Mouse (Mus musculus) forebrain, embryonic 15.5 days (tissue): Measurements from ENCODE around the gene Tmem198. TPM values are rescaled to one million over a fixed set of nuclear protein-coding genes. Genes with fewer than 3 reads are reported as not detected.

Source experiments
- ATAC-seq: fragments of 200-750 bp; cut with Nextera tagmentation; replicated peaks from 2 replicates; pipeline ENCODE4 v1.8.0; 2017; ENCODE audit warnings: mild to moderate bottlenecking, moderate TSS enrichment, moderate library complexity
- H3K27ac ChIP-seq: fragments of 300-500 bp; sonication (generic); replicated peaks from 2 replicates; pipeline ENCODE4 v1.5.1; 2015; ENCODE audit warnings: mild to moderate bottlenecking, inconsistent platforms
- H3K27me3 ChIP-seq: fragments of 300-500 bp; sonication (generic); 2 replicates; pipeline ENCODE4 v1.6.1; 2015; ENCODE audit warnings: inconsistent platforms
- H3K36me3 ChIP-seq: fragments of 300-500 bp; sonication (generic); 2 replicates; pipeline ENCODE4 v1.6.1; 2015; ENCODE audit warnings: mild to moderate bottlenecking, inconsistent platforms
- H3K4me1 ChIP-seq: fragments of 300-500 bp; sonication (generic); 2 replicates; pipeline ENCODE4 v1.6.1; 2015; ENCODE audit warnings: inconsistent platforms
- H3K4me2 ChIP-seq: fragments of 300-500 bp; sonication (generic); replicated peaks from 2 replicates; pipeline ENCODE4 v1.6.1; 2015; ENCODE audit warnings: mild to moderate bottlenecking, inconsistent platforms
- H3K4me3 ChIP-seq: fragments of 300-500 bp; sonication (generic); 2 replicates; pipeline ENCODE4 v1.5.1; 2015; ENCODE audit warnings: mild to moderate bottlenecking, inconsistent platforms
- H3K9ac ChIP-seq: fragments of 300-500 bp; sonication (generic); replicated peaks from 2 replicates; pipeline ENCODE4 v1.6.1; 2015; ENCODE audit warnings: mild to moderate bottlenecking, inconsistent platforms
- H3K9me3 ChIP-seq: fragments of 300-500 bp; sonication (generic); 2 replicates; pipeline ENCODE4 v1.6.1; 2016; ENCODE audit warnings: inconsistent platforms
- WGBS: fragments of 180-500 bp; shearing (Covaris S2); methylation state at CpG from one replicate; pipeline ENCODE4 v1.1.7; 2015; ENCODE audit warnings: mixed read lengths; 5-methylcytosine and 5-hydroxymethylcytosine counted together
- polyA plus RNA-seq: library from polyadenylated mRNA; unstranded; fragments of >200 nt; fragmentation: Nextera tagmentation; extraction: Ambion mirVana; gene quantifications from 2 replicates; pipeline ENCODE4 v1.2.1, GENCODE M21; 2015

Gene Tmem198
- polyA plus RNA-seq, 1 experiment from 2014 or later, result 53.4 TPM

DNA sequence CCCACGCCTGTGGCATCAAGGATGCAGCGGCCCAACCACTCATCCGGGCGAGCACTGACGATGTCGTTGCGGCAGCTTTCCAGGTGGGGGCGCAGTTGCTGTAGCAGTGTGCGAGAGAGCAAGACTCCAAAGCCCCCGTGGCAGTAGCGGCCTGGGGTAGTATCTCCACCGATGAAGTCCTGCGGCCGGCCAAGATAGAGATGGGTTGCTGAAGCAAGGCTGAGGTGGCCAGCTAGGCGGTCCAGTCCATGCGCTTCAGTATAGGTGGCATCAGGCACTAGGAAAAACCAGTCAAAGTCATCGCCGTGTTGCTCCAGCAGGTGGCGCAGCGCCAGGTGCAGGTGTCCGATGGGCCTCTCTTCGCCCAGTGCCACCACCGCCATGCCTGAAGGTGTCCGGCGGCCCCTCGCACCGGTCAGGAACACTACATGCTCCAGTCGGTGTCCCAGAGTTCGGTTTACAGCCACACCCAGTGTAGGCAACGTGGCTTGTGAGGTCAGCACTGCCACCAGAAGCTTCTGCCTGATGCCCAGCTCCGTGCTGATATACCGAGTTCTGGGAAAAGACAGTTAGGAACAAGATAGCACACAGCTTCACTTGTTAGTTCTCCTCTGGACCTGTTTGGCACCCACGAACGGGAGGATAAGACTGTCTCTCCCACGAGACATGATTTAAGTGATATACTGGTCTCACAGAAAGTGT is 1.9 kb upstream of the Tmem198 start:
- no peak for ATAC-seq
- Histone ChIP-seq H3K4me3 (peak overlapping the region; percentile 75), H3K4me1 (peaks cover 45% of the 10 kb centered on the region), H3K36me3 (peaks cover 37% of the 10 kb centered on the region), H3K27ac (0 out of 2 replicates have a peak overlapping the region, but pooled peaks have one; percentile 83), H3K4me2 (peak overlapping the region; percentile 74), H3K27me3 (no peaks in the 10 kb centered on the region; the same call in 1 of the 2 replicates), H3K9ac (peak overlapping the region; percentile 10; the same call in 1 of the 2 replicates), H3K9me3 (no peaks in the 10 kb centered on the region)
- WGBS, result 7% methylated on average over 35 of the region's 35 CpGs

- peaks cover 4% of the 10 kb centered on the region; the same call in 1 of the 2 replicates for H3K27me3 ChIP-seq
- H3K9ac ChIP-seq, result no peak overlapping the region
- 43% methylated on average over 3 of the region's 3 CpGs for WGBS
- H3K4me2 ChIP-seq, result peak overlapping the region; percentile 74
- peak overlapping the region; percentile 83; the same call in 1 of the 2 replicates for H3K27ac ChIP-seq
- ATAC-seq, result no peak
- no peaks in the 10 kb centered on the region for H3K9me3 ChIP-seq
- H3K36me3 ChIP-seq, result peaks cover 39% of the 10 kb centered on the region
- peak overlapping the region; percentile 75 for H3K4me3 ChIP-seq
- H3K4me1 ChIP-seq, result peaks cover 50% of the 10 kb centered on the region
Measured at GRCm38 (mm10) chr1:75477966-75478290, 1.4 kb upstream of the Tmem198 start.

GRCm38 (mm10) chr1:75478497-75478896 is 835 bp upstream of the Tmem198 start:
- no peak; the same call in 1 of the 2 replicates for ATAC-seq
- Histone ChIP-seq H3K4me1 (peaks cover 50% of the 10 kb centered on the region), H3K4me2 (peak overlapping the region; percentile 74), H3K27ac (peak overlapping the region; percentile 83), H3K9ac (peak overlapping the region; percentile 69), H3K27me3 (peaks cover 5% of the 10 kb centered on the region; the same call in 1 of the 2 replicates), H3K36me3 (peaks cover 38% of the 10 kb centered on the region), H3K4me3 (peak overlapping the region; percentile 75), H3K9me3 (no peaks in the 10 kb centered on the region)
- 0% methylated on average over 16 of the region's 25 CpGs for WGBS

DNA sequence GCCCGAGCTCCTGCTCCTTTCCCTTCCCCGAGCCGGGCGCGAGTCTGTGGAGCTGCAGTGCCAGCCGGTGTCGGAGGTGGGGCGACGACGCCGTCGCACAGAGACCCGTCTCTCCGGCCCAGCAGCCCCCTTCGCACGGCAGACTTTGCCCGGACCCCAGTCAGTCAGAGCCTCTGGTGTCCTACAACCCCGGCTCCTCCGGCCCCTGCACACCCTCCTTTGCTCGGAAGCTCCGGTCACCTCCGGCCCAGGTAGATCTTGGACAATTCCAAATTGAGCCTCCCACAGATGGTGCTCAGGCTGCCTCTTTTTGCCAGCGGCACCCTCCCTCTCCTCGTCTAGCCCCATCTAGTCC is 280 bp downstream of the Tmem198 start:
- WGBS, result under 1% methylated on average over 24 of the region's 24 CpGs
- no peak; the same call in 1 of the 2 replicates for ATAC-seq
- Histone ChIP-seq H3K36me3 (peaks cover 33% of the 10 kb centered on the region), H3K27me3 (peaks cover 9% of the 10 kb centered on the region; the same call in 1 of the 2 replicates), H3K9me3 (no peaks in the 10 kb centered on the region), H3K4me1 (peaks cover 50% of the 10 kb centered on the region), H3K27ac (peak overlapping the region; percentile 83), H3K4me3 (peak overlapping the region; percentile 75), H3K9ac (peak overlapping the region; percentile 69), H3K4me2 (peak overlapping the region; percentile 74)

GRCm38 (mm10) chr1:75480036-75480435 is 704 bp downstream of the Tmem198 start:
- peak overlapping the region; percentile 74 for H3K4me2 ChIP-seq
- peak overlapping the region; percentile 69 for H3K9ac ChIP-seq
- H3K4me1 ChIP-seq, result peaks cover 50% of the 10 kb centered on the region
- H3K27me3 ChIP-seq, result peaks cover 13% of the 10 kb centered on the region; the same call in 1 of the 2 replicates
- H3K4me3 ChIP-seq, result peak overlapping the region; percentile 75
- H3K36me3 ChIP-seq, result peaks cover 33% of the 10 kb centered on the region
- H3K27ac ChIP-seq, result no peak overlapping the region
- 15% methylated on average over 13 of the region's 13 CpGs for WGBS
- H3K9me3 ChIP-seq, result no peaks in the 10 kb centered on the region
- no peak; the same call in 1 of the 2 replicates for ATAC-seq

DNA sequence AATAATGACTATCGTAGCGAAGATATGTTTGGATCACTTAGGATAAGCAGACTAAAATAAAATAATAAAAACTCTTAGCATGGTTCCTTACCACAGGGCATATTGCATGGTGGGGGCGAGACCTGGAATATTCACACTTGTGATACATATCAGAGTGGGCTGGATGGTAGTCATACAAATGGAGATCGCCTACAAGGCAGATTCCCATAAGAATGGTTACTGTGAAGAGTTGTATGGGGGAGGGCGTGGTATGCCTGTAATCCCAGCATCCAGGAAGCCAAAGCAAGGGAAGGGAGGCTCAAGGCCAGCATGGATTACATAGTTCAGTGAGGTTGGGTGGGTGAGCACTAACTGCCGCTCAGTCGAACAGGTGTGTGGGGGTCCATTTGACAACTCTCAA is 1.4 kb downstream of the Tmem198 start:
- Histone ChIP-seq H3K4me3 (peak overlapping the region; percentile 75), H3K4me1 (peaks cover 50% of the 10 kb centered on the region)

GRCm38 (mm10) chr1:75486561-75486960 is 7.2 kb downstream of the Tmem198 start:
- WGBS, result 8% methylated on average over 24 of the region's 24 CpGs
- no peak overlapping the region for H3K9ac ChIP-seq
- H3K4me1 ChIP-seq, result peaks cover 31% of the 10 kb centered on the region
- no peak overlapping the region for H3K27ac ChIP-seq
- no peaks in the 10 kb centered on the region for H3K9me3 ChIP-seq
- ATAC-seq, result no peak
- H3K4me3 ChIP-seq, result no peak overlapping the region; the same call in 1 of the 2 replicates
- peaks cover 45% of the 10 kb centered on the region for H3K27me3 ChIP-seq
- peak overlapping the region; percentile 98 for H3K4me2 ChIP-seq
- peaks cover 27% of the 10 kb centered on the region for H3K36me3 ChIP-seq

More for the DNA sequence above, 1.4 kb downstream of the Tmem198 start:
- H3K9me3 ChIP-seq, result no peaks in the 10 kb centered on the region
- H3K27me3 ChIP-seq, result peaks cover 20% of the 10 kb centered on the region
- no peak for ATAC-seq
- peak overlapping the region; percentile 74 for H3K4me2 ChIP-seq
- H3K9ac ChIP-seq, result 0 out of 2 replicates have a peak overlapping the region, but pooled peaks have one; percentile 69
- no peak overlapping the region for H3K27ac ChIP-seq
- 88% methylated on average over 7 of the region's 7 CpGs for WGBS
- H3K36me3 ChIP-seq, result peaks cover 32% of the 10 kb centered on the region

DNA sequence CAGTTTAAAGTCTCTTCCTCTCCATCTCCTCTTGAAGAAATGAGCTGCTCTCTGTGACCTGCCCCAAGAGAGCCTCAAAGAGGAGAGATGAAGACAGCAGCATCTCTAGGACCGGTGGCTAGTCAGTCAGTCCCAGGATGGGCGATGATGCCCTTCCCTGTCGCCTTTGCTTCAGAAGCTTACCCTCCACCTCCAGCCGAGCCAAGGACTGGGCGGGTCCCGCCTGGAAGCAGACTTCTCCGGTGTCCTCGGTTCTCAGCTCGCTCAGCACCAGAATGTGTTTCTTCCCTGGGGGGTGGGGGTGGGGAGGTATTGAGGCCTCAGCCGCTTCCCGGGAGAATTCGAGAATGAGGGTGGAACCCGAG is 7.7 kb downstream of the Tmem198 start:
- Histone ChIP-seq H3K4me3 (peak overlapping the region; percentile 55), H3K9me3 (no peaks in the 10 kb centered on the region), H3K27me3 (peaks cover 45% of the 10 kb centered on the region), H3K9ac (peak overlapping the region; percentile 39; the same call in 1 of the 2 replicates), H3K4me2 (peak overlapping the region; percentile 98), H3K4me1 (peaks cover 28% of the 10 kb centered on the region), H3K27ac (no peak overlapping the region), H3K36me3 (peaks cover 27% of the 10 kb centered on the region)
- ATAC-seq, result peak; percentile 24
- 2% methylated on average over 13 of the region's 13 CpGs for WGBS

DNA sequence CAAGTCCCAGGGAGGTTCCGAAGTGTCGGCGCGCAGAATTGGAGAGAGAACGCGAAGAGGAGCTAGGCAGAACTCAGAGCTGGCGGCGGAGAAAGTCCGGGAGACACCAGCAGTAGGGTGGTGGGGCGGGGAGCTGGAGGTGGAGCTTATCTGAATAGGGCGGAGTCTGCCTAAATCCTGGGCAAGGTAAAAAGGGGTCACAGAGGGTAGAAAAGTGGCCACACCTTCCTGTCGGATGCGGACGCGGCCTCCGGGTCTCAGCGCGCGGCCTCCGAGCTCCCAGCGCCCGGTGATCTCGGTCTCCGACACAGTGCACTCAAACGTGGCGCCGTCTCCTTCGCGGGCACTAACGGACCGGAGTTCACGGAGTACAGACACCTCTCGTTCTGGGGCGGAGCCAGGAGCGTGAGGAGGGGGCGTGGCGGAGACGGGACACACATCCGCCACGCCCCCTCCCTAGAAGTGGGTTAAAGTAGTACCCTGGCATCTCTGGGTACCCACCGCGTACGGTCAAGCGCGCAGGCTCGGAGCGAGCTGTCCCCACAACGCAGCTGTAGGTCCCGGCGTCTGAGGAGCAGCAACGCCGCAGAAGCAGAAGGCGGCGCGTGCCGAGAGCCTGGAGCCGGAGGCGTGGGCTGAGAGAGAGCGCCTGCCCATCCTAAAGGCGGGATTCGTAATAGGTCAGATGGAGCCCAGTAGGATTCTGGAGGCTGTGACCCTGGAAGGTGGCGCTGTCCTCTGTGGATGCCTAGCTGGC is 8.3 kb downstream of the Tmem198 start:
- Histone ChIP-seq H3K9me3 (no peaks in the 10 kb centered on the region), H3K27ac (no peak overlapping the region), H3K9ac (peak overlapping the region; percentile 39), H3K4me2 (peak overlapping the region; percentile 98), H3K4me3 (peak overlapping the region; percentile 55), H3K4me1 (peaks cover 22% of the 10 kb centered on the region), H3K27me3 (peaks cover 45% of the 10 kb centered on the region), H3K36me3 (peaks cover 24% of the 10 kb centered on the region)
- under 1% methylated on average over 62 of the region's 62 CpGs for WGBS
- ATAC-seq, result peak; percentile 63

- no peak for ATAC-seq
- Histone ChIP-seq H3K9me3 (no peaks in the 10 kb centered on the region), H3K4me2 (no peak overlapping the region), H3K4me3 (no peak overlapping the region), H3K27me3 (peaks cover 23% of the 10 kb centered on the region), H3K27ac (no peak overlapping the region), H3K4me1 (peaks cover 22% of the 10 kb centered on the region), H3K36me3 (peaks cover 2% of the 10 kb centered on the region; the same call in 1 of the 2 replicates), H3K9ac (no peak overlapping the region)
- 88% methylated on average over 34 of the region's 34 CpGs for WGBS
Measured at GRCm38 (mm10) chr1:75490785-75491551, 11.6 kb downstream of the Tmem198 start.

DNA sequence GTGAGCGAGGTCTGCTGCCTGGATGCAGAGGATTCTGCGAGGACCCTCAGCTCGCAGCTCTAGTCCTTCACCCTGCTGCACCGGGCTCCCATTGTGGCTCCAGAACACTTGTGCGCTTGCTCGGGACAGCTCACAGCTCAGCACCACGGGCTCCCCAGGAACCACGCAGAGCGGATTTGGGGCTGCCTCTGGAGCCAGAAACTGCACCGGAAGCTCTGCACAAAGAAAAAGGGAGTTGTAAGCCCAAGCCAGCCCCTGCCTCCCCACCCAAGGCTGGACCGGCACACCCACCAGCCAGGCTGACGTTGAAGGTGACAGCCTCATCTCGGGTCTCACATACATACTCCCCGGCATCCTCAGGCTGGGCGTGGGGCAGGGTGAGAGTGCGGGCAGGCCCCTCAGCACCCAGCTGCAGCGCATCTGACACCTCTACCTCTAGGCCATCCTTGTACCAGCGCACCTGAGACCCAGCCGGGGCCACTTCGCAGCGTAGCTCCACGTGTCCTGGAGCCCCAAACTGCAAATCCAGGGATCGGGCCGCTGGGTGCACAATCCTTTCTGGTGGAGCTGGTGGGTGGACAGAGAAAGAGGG is 13.3 kb downstream of the Tmem198 start:
- Histone ChIP-seq H3K27me3 (peaks cover 10% of the 10 kb centered on the region; the same call in 1 of the 2 replicates), H3K4me1 (peaks cover 10% of the 10 kb centered on the region), H3K4me3 (no peak overlapping the region), H3K27ac (no peak overlapping the region), H3K36me3 (no peaks in the 10 kb centered on the region; the same call in 1 of the 2 replicates), H3K4me2 (no peak overlapping the region), H3K9ac (no peak overlapping the region), H3K9me3 (no peaks in the 10 kb centered on the region)
- WGBS, result 35% methylated on average over 24 of the region's 24 CpGs
- ATAC-seq, result no peak
